Mouse (Mus musculus) fibroblast of lung, adult 2 months (primary cell): ENCODE results near the gene Rrbp1.

Source experiments
- DNase-seq: peaks from one replicate; pipeline ENCODE4 v3.0.0-alpha.2; 2011; ENCODE audit warnings: low read depth

The Rrbp1 gene

GRCm38 (mm10) chr2:144011080-144011551, at the start of gene Rrbp1:
Rrbp1 (minus strand) TSS chr2:144011263.
- DNase-seq = peak; percentile 94

GRCm38 (mm10) chr2:144057735-144058134, 46.7 kb upstream of the Rrbp1 start:
- DNase-seq = no peak

- peak; percentile 48 for DNase-seq
Observed at GRCm38 (mm10) chr2:144052410-144053065, 41.5 kb upstream of the Rrbp1 start.

GRCm38 (mm10) chr2:144050861-144051260, 39.8 kb upstream of the Rrbp1 start:
- no peak for DNase-seq

- no peak for DNase-seq
Observed at GRCm38 (mm10) chr2:144050146-144050680, 39.1 kb upstream of the Rrbp1 start.

GRCm38 (mm10) chr2:144046916-144047315, 35.9 kb upstream of the Rrbp1 start:
- no peak for DNase-seq

GRCm38 (mm10) chr2:144045756-144046560, 34.9 kb upstream of the Rrbp1 start:
- DNase-seq = no peak

GRCm38 (mm10) chr2:144044726-144045125, 33.7 kb upstream of the Rrbp1 start:
- DNase-seq = peak; percentile 53

GRCm38 (mm10) chr2:144032664-144033063, 21.6 kb upstream of the Rrbp1 start, which contains the start of gene Banf2:
Banf2 (plus strand) TSS chr2:144033059.
- DNase-seq = no peak

GRCm38 (mm10) chr2:144030791-144031190, 19.7 kb upstream of the Rrbp1 start:
- no peak for DNase-seq

GRCm38 (mm10) chr2:144026456-144026855, 15.4 kb upstream of the Rrbp1 start:
- no peak for DNase-seq

- no peak for DNase-seq
Observed at GRCm38 (mm10) chr2:144025361-144025760, 14.3 kb upstream of the Rrbp1 start.

GRCm38 (mm10) chr2:144022441-144022840, 11.4 kb upstream of the Rrbp1 start:
- no peak for DNase-seq

GRCm38 (mm10) chr2:144019971-144020370, 8.9 kb upstream of the Rrbp1 start:
- no peak for DNase-seq

- DNase-seq = no peak
Observed at GRCm38 (mm10) chr2:144015861-144016260, 4.8 kb upstream of the Rrbp1 start.

- no peak for DNase-seq
Observed at GRCm38 (mm10) chr2:144014481-144014880, 3.4 kb upstream of the Rrbp1 start.

- no peak for DNase-seq
Observed at GRCm38 (mm10) chr2:144014051-144014450, 3.0 kb upstream of the Rrbp1 start.

GRCm38 (mm10) chr2:144010282-144011044, 600 bp downstream of the Rrbp1 start:
- DNase-seq = no peak

GRCm38 (mm10) chr2:144009551-144010281, 1.3 kb downstream of the Rrbp1 start:
- DNase-seq = no peak

GRCm38 (mm10) chr2:144009081-144009480, 2.0 kb downstream of the Rrbp1 start:
- DNase-seq = no peak

- no peak for DNase-seq
Observed at GRCm38 (mm10) chr2:144007211-144007610, 3.9 kb downstream of the Rrbp1 start.
